ENCODE assay signal across 27 mouse cellular contexts in genomic region chr1:133287880-133288279, GRCm38 (mm10). TPM values are rescaled to one million over a fixed set of nuclear protein-coding genes. Genes with fewer than 3 reads are reported as not detected.
A peak's percentile ranks its signal among the peaks of the same experiment; 100 is the strongest.
DNase-seq lines count a peak whose midpoint lies in the region; ATAC-seq and TF ChIP-seq lines count a peak whose summit lies in the region.
"Had no signal": no experiment of that assay in that cellular context is flagged by ENCODE, and none has a peak within 500 bp of the region (broad histone marks: within the 10 kb centered on the region; RNA-seq: fewer than 3 reads in every experiment).

No protein-coding gene starts in this region.

- ATAC-seq in liver, embryonic 15.5 days (ENCODE audit: insufficient read depth) = peak; percentile 42; the same call in 1 of the 2 replicates
- ATAC-seq: activated CD4-positive, CD25-positive, alpha-beta regulatory T cell, adult 4 months; forebrain, embryonic 13.5 days; forebrain, postnatal 0 days had no signal

- peak; percentile 43 for DNase-seq in kidney, adult 18-20 months
- no peak for DNase-seq in kidney, postnatal 4 days
- DNase-seq in liver = no peak
- peak; percentile 46 for DNase-seq in kidney, postnatal 14 days
- DNase-seq in layer of hippocampus, adult 18-20 months (ENCODE audit: low spot score in 2 of 2) = no peak
- no peak for DNase-seq in right cerebral cortex, postnatal 4 days
- DNase-seq: adrenal gland, postnatal 36 days; cerebellum, adult 2 months; cerebellum, postnatal 10 days; forebrain, postnatal 0 days; gastrocnemius, postnatal 14 days; heart, adult 2 months; heart, postnatal 14 days had no signal

- 0 out of 2 replicates have a peak, but pooled peaks cover 4% of the 10 kb centered on the region for H3K4me1 ChIP-seq in liver, embryonic 15.5 days (replicated peaks)
- H3K4me1 ChIP-seq in small intestine, adult 2 months (ENCODE audit: control insufficient read depth, insufficient read depth, insufficient read length, low read length) = peaks cover 24% of the 10 kb centered on the region; the same call in 1 of the 2 replicates
- H3K4me1 ChIP-seq: embryonic facial prominence, embryonic 10.5 days; forebrain, embryonic 13.5 days had no signal

- H3K9ac ChIP-seq in liver, embryonic 15.5 days = no peak overlapping the region
- H3K9ac ChIP-seq: forebrain, embryonic 13.5 days; forebrain, postnatal 0 days; heart, embryonic 15.5 days had no signal

- no peaks in the 10 kb centered on the region for H3K27me3 ChIP-seq in liver, embryonic 15.5 days
- no peaks in the 10 kb centered on the region for H3K27me3 ChIP-seq in small intestine, adult 2 months (ENCODE audit: control insufficient read depth, insufficient read depth, low read length)
- H3K27me3 ChIP-seq: forebrain, embryonic 13.5 days; heart, embryonic 15.5 days had no signal

- WGBS in liver, embryonic 15.5 days (ENCODE audit: insufficient replicate concordance) = 69% methylated on average over 12 of the region's 12 CpGs
- WGBS in small intestine, adult 2 months = 61% methylated on average over 12 of the region's 12 CpGs

- H3K27ac ChIP-seq in liver, embryonic 15.5 days (replicated peaks) = no peak overlapping the region
- H3K27ac ChIP-seq in small intestine, adult 2 months (ENCODE audit: insufficient read depth, low read depth, low read length) = peak overlapping the region; percentile 41; the same call in 1 of the 2 replicates
- H3K27ac ChIP-seq: embryonic facial prominence, embryonic 10.5 days; forebrain, embryonic 13.5 days; heart, adult 2 months; heart, embryonic 15.5 days had no signal

- H3K36me3 ChIP-seq in liver, embryonic 15.5 days (replicated peaks) = no peaks in the 10 kb centered on the region; the same call in 1 of the 2 replicates
- H3K36me3 ChIP-seq in small intestine, adult 2 months (ENCODE audit: control insufficient read depth, insufficient read depth, low read length) = peaks cover 56% of the 10 kb centered on the region

- no peak for TF ChIP-seq CTCF in small intestine, adult 2 months (IDR thresholded peaks at IDR 0.05; ENCODE audit: extremely low read depth, insufficient read length, insufficient replicate concordance, low read depth, low read length)

- no peak overlapping the region for H3K4me2 ChIP-seq in liver, embryonic 15.5 days
- H3K4me2 ChIP-seq: forebrain, embryonic 13.5 days; heart, embryonic 11.5 days; heart, embryonic 15.5 days had no signal

- H3K9me3 ChIP-seq in liver, embryonic 15.5 days (replicated peaks) = no peaks in the 10 kb centered on the region
- H3K9me3 ChIP-seq: embryonic facial prominence, embryonic 10.5 days; forebrain, embryonic 13.5 days; heart, embryonic 15.5 days had no signal

- no peak overlapping the region for H3K4me3 ChIP-seq in liver, embryonic 15.5 days (replicated peaks)
- no peak overlapping the region for H3K4me3 ChIP-seq in small intestine, adult 2 months (ENCODE audit: low read depth, low read length)
- H3K4me3 ChIP-seq: embryonic facial prominence, embryonic 10.5 days; forebrain, embryonic 13.5 days; heart, adult 2 months; heart, embryonic 15.5 days had no signal

- TF ChIP-seq POLR2A in small intestine, adult 2 months (IDR thresholded peaks at IDR 0.05; ENCODE audit: low read depth, low read length) = no peak

RNA-seq across cellular contexts. Expression of gene Golt1a, which starts 21.7 kb away (rescaled TPM):
- 8.3 and 10.2 TPM in 2 replicates for polyA plus RNA-seq in liver, embryonic 15.5 days (2015; fragmentation: Nextera tagmentation; extraction: Ambion mirVana)
- polyA plus RNA-seq in small intestine, adult 2 months (2012; rRNA removed) = 25.1 and 48.9 TPM in 2 replicates
- not detected for total RNA-seq in layer of hippocampus, adult 18-20 months (2021)
- total RNA-seq: gastrocnemius, adult 18-20 months; gastrocnemius, postnatal 14 days; heart, adult 2 months; heart, postnatal 14 days; hematopoietic stem cell, adult 5-6 weeks; MEL had no signal
- polyA plus RNA-seq: activated CD4-positive, CD25-positive, alpha-beta regulatory T cell, adult 4 months; C2C12; cerebellum, adult 2 months; embryonic facial prominence, embryonic 10.5 days; embryonic facial prominence, embryonic 14.5 days; forebrain, embryonic 13.5 days; forebrain, postnatal 0 days; heart, embryonic 11.5 days; heart, embryonic 15.5 days had no signal

RNA-seq across cellular contexts. Expression of gene Kiss1, which starts 33.8 kb away (rescaled TPM):
- polyA plus RNA-seq in liver, embryonic 15.5 days (2015; fragmentation: Nextera tagmentation; extraction: Ambion mirVana) = not detected in 2 replicates
- not detected in 2 replicates for polyA plus RNA-seq in small intestine, adult 2 months (2012; rRNA removed)
- total RNA-seq in layer of hippocampus, adult 18-20 months (2021) = not detected
- total RNA-seq: adrenal gland, adult 18-20 months; forebrain, postnatal 0 days; gastrocnemius, adult 18-20 months; gastrocnemius, postnatal 14 days; heart, adult 2 months; heart, postnatal 14 days; hematopoietic stem cell, adult 5-6 weeks; MEL had no signal
- polyA plus RNA-seq: activated CD4-positive, CD25-positive, alpha-beta regulatory T cell, adult 4 months; C2C12; cerebellum, adult 2 months; embryonic facial prominence, embryonic 10.5 days; embryonic facial prominence, embryonic 14.5 days; forebrain, embryonic 13.5 days; forebrain, postnatal 0 days; gonadal fat pad, adult 2 months; heart, adult 2 months; heart, embryonic 11.5 days; heart, embryonic 15.5 days had no signal

Comparison
In these comparisons a context has a peak if more than half of its experiments do, and no peak if none do; other contexts are left out.
1. DNase-seq: peak in kidney, adult 18-20 months (single experiment) and kidney, postnatal 14 days (single experiment); none in kidney, postnatal 4 days (0 of 2), liver (single experiment), layer of hippocampus, adult 18-20 months (0 of 2) and right cerebral cortex, postnatal 4 days (single experiment).